Mouse (Mus musculus): Measurements from ENCODE around the gene Btg1.

GRCm38 (mm10) chr10:96626120-96626750, 9.4 kb downstream of the Btg1 start:
- TF ChIP-seq GATA1 (IDR thresholded peaks at IDR 0.05; ENCODE audit: borderline replicate concordance, low read length) = no peak
- no peak for TF ChIP-seq FLI1 (IDR thresholded peaks at IDR 0.05; ENCODE audit: low read length)
